Mouse (Mus musculus) kidney, adult 2 months (tissue): ENCODE data around the gene Mettl27. TPM values are rescaled to one million over a fixed set of nuclear protein-coding genes. Genes with fewer than 3 reads are reported as not detected.
"Not testable (repeated sequence)": the region's sequence is repeated elsewhere in the genome, so short reads cannot be mapped to it uniquely, and the experiment has no call there.

Source experiments
- DNase-seq: peaks from one replicate; pipeline ENCODE4 v3.0.0; 2021
- H3K27ac ChIP-seq: fragments of 200-500 bp; 2 replicates; pipeline ENCODE4 v1.5.1; 2012; ENCODE audit warnings: low read depth, low read length, control low read depth, inconsistent platforms; ENCODE audit not compliant: insufficient read depth
- H3K27me3 ChIP-seq: fragments of 200-500 bp; replicated peaks from 2 replicates; pipeline ENCODE4 v1.6.1; 2012; ENCODE audit warnings: mild to moderate bottlenecking, moderate library complexity, low read length, inconsistent platforms; ENCODE audit not compliant: control insufficient read depth, insufficient read depth
- H3K36me3 ChIP-seq: fragments of 200-500 bp; 2 replicates; pipeline ENCODE4 v1.6.1; 2012; ENCODE audit warnings: mild to moderate bottlenecking, moderate library complexity, low read length, inconsistent platforms; ENCODE audit not compliant: control insufficient read depth, insufficient read depth
- H3K4me1 ChIP-seq: fragments of 200-500 bp; 2 replicates; pipeline ENCODE4 v1.6.1; 2011; ENCODE audit warnings: low read length; ENCODE audit not compliant: control insufficient read depth, insufficient read depth
- H3K4me3 ChIP-seq: fragments of 200-500 bp; 2 replicates; pipeline ENCODE4 v1.5.1; 2011; ENCODE audit warnings: mild to moderate bottlenecking, low read depth, low read length, control low read depth; ENCODE audit not compliant: insufficient read depth
- CTCF ChIP-seq: fragments of 200-500 bp; conservative IDR thresholded peaks from 2 replicates; pipeline ENCODE4 v1.5.1; 2011; ENCODE audit warnings: low read depth, mild to moderate bottlenecking, control low read depth, low read length, moderate library complexity, mixed read lengths; ENCODE audit not compliant: insufficient read depth, insufficient read length
- POLR2A ChIP-seq: fragments of 200-500 bp; IDR thresholded peaks from one replicate; pipeline ENCODE4 v1.6.1; 2011; ENCODE audit warnings: low read depth, low read length, control low read depth
- WGBS: fragments of 180-500 bp; shearing (Covaris S2); methylation state at CpG from one replicate; pipeline ENCODE4 v1.1.7; 2018; 5-methylcytosine and 5-hydroxymethylcytosine counted together
- polyA plus RNA-seq: library from polyadenylated mRNA; depleted of rRNA; stranded (reverse); fragments of >200 nt; gene quantifications from 2 replicates; pipeline ENCODE4 v1.2.3, GENCODE M21; 2012

The Mettl27 gene
- polyA plus RNA-seq, 1 experiment = 38.0 TPM

- Histone ChIP-seq H3K27me3 (no peaks in the 10 kb centered on the region), H3K27ac (no peak overlapping the region), H3K4me3 (no peak overlapping the region), H3K36me3 (no peaks in the 10 kb centered on the region), H3K4me1 (no peaks in the 10 kb centered on the region)
- TF ChIP-seq POLR2A = no peak
- TF ChIP-seq CTCF = no peak
- WGBS = 93% methylated on average over 6 of the region's 6 CpGs
- no peak for DNase-seq
Observed at GRCm38 (mm10) chr5:134936051-134936450, 3.9 kb downstream of the Mettl27 start.

- 83% methylated on average over 6 of the region's 6 CpGs for WGBS
- Histone ChIP-seq H3K4me3 (no peak overlapping the region), H3K27me3 (no peaks in the 10 kb centered on the region), H3K36me3 (no peaks in the 10 kb centered on the region), H3K4me1 (no peaks in the 10 kb centered on the region), H3K27ac (no peak overlapping the region)
- DNase-seq = no peak
- TF ChIP-seq CTCF = no peak
- TF ChIP-seq POLR2A = no peak
Observed at GRCm38 (mm10) chr5:134936626-134937185, 4.5 kb downstream of the Mettl27 start.

- Histone ChIP-seq H3K27ac (no peak overlapping the region), H3K4me3 (no peak overlapping the region), H3K36me3 (no peaks in the 10 kb centered on the region), H3K4me1 (no peaks in the 10 kb centered on the region), H3K27me3 (no peaks in the 10 kb centered on the region)
- no peak for TF ChIP-seq POLR2A
- TF ChIP-seq CTCF = no peak
- 78% methylated on average over 3 of the region's 3 CpGs for WGBS
- DNase-seq = no peak
Observed at GRCm38 (mm10) chr5:134939069-134939468, 6.9 kb downstream of the Mettl27 start.

GRCm38 (mm10) chr5:134939554-134939953 is 7.4 kb downstream of the Mettl27 start:
- H3K4me3 ChIP-seq, H3K36me3 ChIP-seq, DNase-seq, H3K27ac ChIP-seq, H3K27me3 ChIP-seq, H3K4me1 ChIP-seq: not testable (repeated sequence)
- WGBS = 87% methylated on average over 3 of the region's 7 CpGs

GRCm38 (mm10) chr5:134941472-134942209 is 9.5 kb downstream of the Mettl27 start:
- TF ChIP-seq CTCF (no peak), POLR2A (no peak)
- Histone ChIP-seq H3K36me3 (no peaks in the 10 kb centered on the region), H3K27me3 (no peaks in the 10 kb centered on the region; the same call in 1 of the 2 replicates), H3K4me1 (no peaks in the 10 kb centered on the region), H3K27ac (no peak overlapping the region), H3K4me3 (no peak overlapping the region)
- WGBS = 67% methylated on average over 14 of the region's 14 CpGs
- peak; percentile 55 for DNase-seq

- Histone ChIP-seq H3K27ac (no peak overlapping the region), H3K4me1 (no peaks in the 10 kb centered on the region), H3K27me3 (no peaks in the 10 kb centered on the region; the same call in 1 of the 2 replicates), H3K36me3 (no peaks in the 10 kb centered on the region), H3K4me3 (no peak overlapping the region)
- WGBS = 17% methylated on average over 2 of the region's 2 CpGs
- DNase-seq = peak; percentile 63
- TF ChIP-seq CTCF (no peak), POLR2A (no peak)
Observed at GRCm38 (mm10) chr5:134942740-134943139, 10.6 kb downstream of the Mettl27 start.

GRCm38 (mm10) chr5:134944179-134944578 is 12.0 kb downstream of the Mettl27 start:
- no peaks in the 10 kb centered on the region; the same call in 1 of the 2 replicates for H3K27me3 ChIP-seq
- H3K27ac ChIP-seq = 0 out of 2 replicates have a peak overlapping the region, but pooled peaks have one; percentile 14
- H3K4me3 ChIP-seq = no peak overlapping the region
- H3K36me3 ChIP-seq = no peaks in the 10 kb centered on the region
- TF ChIP-seq POLR2A (no peak), CTCF (no peak)
- WGBS = 64% methylated on average over 5 of the region's 5 CpGs
- DNase-seq = no peak
- no peaks in the 10 kb centered on the region for H3K4me1 ChIP-seq
